Mouse (Mus musculus): ENCODE results near the gene Adamts9.

- TF ChIP-seq POLR2A (IDR thresholded peaks at IDR 0.05; ENCODE audit: low read depth, low read length): no peak
- TF ChIP-seq CTCF (conservative IDR thresholded peaks at IDR 0.05 in 1 of 2, IDR thresholded peaks at IDR 0.05 in 1 of 2; ENCODE audit: low read depth in 2 of 2, low read length in 2 of 2): no peak
- no peak for TF ChIP-seq UBTF (IDR thresholded peaks at IDR 0.05; ENCODE audit: low read depth, low read length)
- no peak for TF ChIP-seq MEF2A (IDR thresholded peaks at IDR 0.05; ENCODE audit: borderline replicate concordance, low read depth, low read length)
- TF ChIP-seq MAFK (IDR thresholded peaks at IDR 0.05; ENCODE audit: insufficient replicate concordance, low read length): no peak
- no peak for TF ChIP-seq HCFC1 (IDR thresholded peaks at IDR 0.05; ENCODE audit: low read depth, low read length)
- no peak for TF ChIP-seq MAX (IDR thresholded peaks at IDR 0.05; ENCODE audit: low read length)
- no peak for TF ChIP-seq ZC3H11A (IDR thresholded peaks at IDR 0.05; ENCODE audit: low read depth, low read length)
- TF ChIP-seq BHLHE40 (IDR thresholded peaks at IDR 0.05; ENCODE audit: low read depth, low read length): no peak
- TF ChIP-seq MXI1 (IDR thresholded peaks at IDR 0.05; ENCODE audit: low read depth, low read length): no peak
- no peak for TF ChIP-seq JUND (conservative IDR thresholded peaks at IDR 0.05; ENCODE audit: low read depth, low read length)
- TF ChIP-seq EP300 (IDR thresholded peaks at IDR 0.05; ENCODE audit: low read length): no peak
Observed at GRCm38 (mm10) chr6:92724394-92724793, 218.9 kb downstream of the Adamts9 start.
